Mouse (Mus musculus) T-helper 1 cell (primary cell): ENCODE measurements at regions not wholly inside any gene's neighbourhood (a gene's known extent, or its start where the extent isn't known, plus 50 kb on each side); places are given as distances from the start of the nearest gene placed in this dataset.

Source experiments
- in situ Hi-C: fragments of 300-600 bp; cut with MboI, MseI; formaldehyde crosslinking; loops from one replicate; pipeline ENCODE4 v1.15.1; 2025; ENCODE audit warnings: high pct_unique_total_duplicates

- in situ Hi-C loops: no loop called here
Measured at GRCm38 (mm10) chr11:91862138-91862537, 284.8 kb upstream of the Kif2b start.

DNA sequence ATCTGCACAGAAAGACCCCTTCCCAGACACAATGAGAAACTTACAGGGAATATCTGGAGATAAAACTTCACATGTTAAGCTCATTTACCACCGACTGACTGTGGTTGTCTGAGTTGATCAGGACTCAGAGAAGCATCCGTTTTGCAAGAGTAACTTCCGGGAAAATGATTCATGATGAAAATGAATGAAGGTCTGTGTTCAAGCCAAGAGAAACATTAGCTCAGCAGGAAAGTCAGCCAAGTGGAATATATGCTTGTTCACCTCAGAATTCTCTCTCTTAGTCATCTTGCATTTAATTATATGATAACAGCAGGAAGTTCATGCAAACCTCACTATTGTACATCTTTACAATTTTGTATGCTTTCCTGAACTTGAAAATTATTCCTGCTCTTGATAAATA, 279.1 kb upstream of the Kif2b start:
- in situ Hi-C loops: loop anchor here (10.0 kb wide), 1 partner anchor 1728 kb away; no protein-coding TSS in a partner anchor

DNA sequence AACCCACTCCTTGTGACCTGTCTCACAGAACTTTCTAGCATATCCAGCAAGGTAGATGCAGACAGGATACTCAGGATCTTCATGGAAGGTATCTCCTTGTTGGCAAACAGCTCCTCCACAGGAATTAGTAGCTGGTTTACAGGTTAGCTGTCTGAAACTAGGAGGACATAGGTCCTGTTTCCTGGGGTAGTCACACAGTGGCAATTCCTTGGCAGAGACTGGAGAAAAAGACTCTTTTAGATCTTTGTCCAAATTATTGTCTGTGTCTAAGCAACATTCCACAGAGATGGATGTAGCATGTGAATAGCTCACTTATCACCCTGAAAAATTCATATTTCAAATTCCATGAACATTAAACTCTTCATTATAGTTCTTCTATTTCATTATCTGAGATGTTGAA, 253.8 kb upstream of the Kif2b start:
- in situ Hi-C loops: no loop called here

DNA sequence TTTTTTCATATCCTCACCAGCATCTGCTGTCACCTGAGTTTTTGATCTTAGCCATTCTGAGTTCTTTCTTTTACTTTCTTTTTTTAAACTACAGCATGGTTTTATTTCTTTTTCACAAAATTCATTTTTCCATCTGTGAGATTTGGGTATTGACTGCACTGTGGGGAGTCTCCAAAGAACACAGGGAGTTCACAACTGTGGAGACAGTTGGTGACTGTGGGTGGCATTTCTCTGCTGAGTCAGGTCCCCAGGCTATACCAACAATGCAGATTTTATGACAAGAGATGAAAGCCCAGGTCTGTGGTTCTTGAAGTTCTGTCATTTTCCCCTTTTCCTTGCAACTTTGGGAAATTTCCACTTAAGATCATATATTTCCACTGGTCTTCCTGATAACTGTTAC, 243.5 kb upstream of the Kif2b start:
- in situ Hi-C loops: no loop called here
